Mouse (Mus musculus) C2C12 (cell line): Measurements from ENCODE around the gene Rpl7l1. TPM values are rescaled to one million over a fixed set of nuclear protein-coding genes. Genes with fewer than 3 reads are reported as not detected.
A peak's percentile ranks its signal among the peaks of the same experiment; 100 is the strongest.

ENCODE experiments used
- H3K27me3 ChIP-seq: one replicate; pipeline ENCODE4 v1.6.1; 2011; ENCODE audit not compliant: control insufficient read depth, insufficient read depth, insufficient read length
- H3K36me3 ChIP-seq: one replicate; pipeline ENCODE4 v1.6.1; 2011; ENCODE audit not compliant: control insufficient read depth, insufficient read depth
- H3K4me3 ChIP-seq: one replicate; pipeline ENCODE4 v1.5.1; 2011; ENCODE audit warnings: mild to moderate bottlenecking, control low read depth; ENCODE audit not compliant: poor library complexity, insufficient read depth, severe bottlenecking
- H3K79me2 ChIP-seq: one replicate; pipeline ENCODE4 v1.6.1; 2011; ENCODE audit not compliant: control insufficient read depth, insufficient read depth
- H3K79me3 ChIP-seq: one replicate; pipeline ENCODE4 v1.6.1; 2011; ENCODE audit warnings: low read depth, control low read depth
- H3ac ChIP-seq: one replicate; pipeline ENCODE3; 2011; ENCODE audit warnings: low read depth; ENCODE audit not compliant: control insufficient read depth, insufficient read length
- CEBPB ChIP-seq: IDR thresholded peaks from one replicate; pipeline ENCODE4 v1.6.1; 2011; ENCODE audit warnings: low read depth, mild to moderate bottlenecking, control low read depth, moderate library complexity
- CTCF ChIP-seq: IDR thresholded peaks from one replicate; pipeline ENCODE4 v1.5.1; 2011; ENCODE audit not compliant: control insufficient read depth, insufficient read depth, insufficient read length
- FOSL1 ChIP-seq: IDR thresholded peaks from one replicate; pipeline ENCODE4 v1.8.0; 2011; ENCODE audit warnings: mild to moderate bottlenecking, low read length; ENCODE audit not compliant: poor library complexity, insufficient read depth, severe bottlenecking
- MAX ChIP-seq: IDR thresholded peaks from one replicate; pipeline ENCODE4 v1.6.1; 2011; ENCODE audit warnings: mild to moderate bottlenecking, control low read depth
- MYOD1 ChIP-seq: IDR thresholded peaks from one replicate; pipeline ENCODE4 v1.6.1; 2011; ENCODE audit warnings: low read depth; ENCODE audit not compliant: control insufficient read depth, insufficient read length
- MYOG ChIP-seq: IDR thresholded peaks from one replicate; pipeline ENCODE4 v1.6.1; 2011; ENCODE audit not compliant: control insufficient read depth, insufficient read length; ENCODE audit errors: extremely low read depth
- USF1 ChIP-seq: IDR thresholded peaks from one replicate; pipeline ENCODE4 v1.6.1; 2011; ENCODE audit warnings: low read depth, mild to moderate bottlenecking, control low read depth, moderate library complexity
- polyA plus RNA-seq: library from polyadenylated mRNA; unstranded; fragments of >200 nt; fragmentation: generic; extraction: Trizol; gene quantifications from one replicate; pipeline ENCODE4 v1.2.1, GENCODE M21; 2012; ENCODE audit warnings: missing spikeins

Rpl7l1 gene
- polyA plus RNA-seq, 1 experiment = 107 TPM

- no peak for TF ChIP-seq CTCF
- TF ChIP-seq USF1 = no peak
- TF ChIP-seq MAX = no peak
- no peak for TF ChIP-seq MYOG
- TF ChIP-seq FOSL1 = no peak
- TF ChIP-seq CEBPB = no peak
- no peak for TF ChIP-seq MYOD1
- Histone ChIP-seq H3K79me2 (peaks cover 44% of the 10 kb centered on the region), H3K79me3 (peaks cover 28% of the 10 kb centered on the region), H3ac (peak overlapping the region; percentile 55), H3K27me3 (no peaks in the 10 kb centered on the region), H3K36me3 (peaks cover 4% of the 10 kb centered on the region), H3K4me3 (peak overlapping the region; percentile 53)
Measured at GRCm38 (mm10) chr17:46751056-46751793, 31.2 kb downstream of the Rpl7l1 start.

- peak overlapping the region; percentile 53 for H3K4me3 ChIP-seq
- H3K79me2 ChIP-seq = peaks cover 44% of the 10 kb centered on the region
- H3K27me3 ChIP-seq = no peaks in the 10 kb centered on the region
- TF ChIP-seq MYOG (no peak), FOSL1 (no peak), USF1 (no peak), MYOD1 (no peak), CEBPB (no peak), CTCF (no peak), MAX (no peak)
- peaks cover 7% of the 10 kb centered on the region for H3K36me3 ChIP-seq
- H3K79me3 ChIP-seq = peaks cover 28% of the 10 kb centered on the region
- no peak overlapping the region for H3ac ChIP-seq
Measured at GRCm38 (mm10) chr17:46750580-46750979, 31.9 kb downstream of the Rpl7l1 start.

- Histone ChIP-seq H3K79me2 (peaks cover 44% of the 10 kb centered on the region), H3K4me3 (no peak overlapping the region), H3ac (no peak overlapping the region), H3K79me3 (peaks cover 28% of the 10 kb centered on the region), H3K36me3 (peaks cover 16% of the 10 kb centered on the region), H3K27me3 (no peaks in the 10 kb centered on the region)
- no peak for TF ChIP-seq MAX
- TF ChIP-seq USF1 = no peak
- TF ChIP-seq MYOD1 = no peak
- TF ChIP-seq CEBPB = no peak
- TF ChIP-seq CTCF = no peak
- no peak for TF ChIP-seq FOSL1
- TF ChIP-seq MYOG = no peak
Measured at GRCm38 (mm10) chr17:46749282-46749681, 33.2 kb downstream of the Rpl7l1 start.

- Histone ChIP-seq H3K4me3 (no peak overlapping the region), H3K79me3 (peaks cover 28% of the 10 kb centered on the region), H3K79me2 (peaks cover 44% of the 10 kb centered on the region), H3K36me3 (peaks cover 30% of the 10 kb centered on the region), H3ac (no peak overlapping the region), H3K27me3 (no peaks in the 10 kb centered on the region)
- TF ChIP-seq MAX (no peak), CTCF (no peak), USF1 (no peak), MYOG (no peak), MYOD1 (no peak), FOSL1 (no peak), CEBPB (no peak)
Measured at GRCm38 (mm10) chr17:46747806-46748205, 34.7 kb downstream of the Rpl7l1 start.

GRCm38 (mm10) chr17:46747234-46747633, 35.2 kb downstream of the Rpl7l1 start:
- Histone ChIP-seq H3K4me3 (no peak overlapping the region), H3ac (no peak overlapping the region), H3K79me3 (peaks cover 28% of the 10 kb centered on the region), H3K79me2 (peaks cover 44% of the 10 kb centered on the region), H3K36me3 (peaks cover 35% of the 10 kb centered on the region), H3K27me3 (no peaks in the 10 kb centered on the region)
- TF ChIP-seq MYOG (no peak), MYOD1 (no peak), MAX (no peak), FOSL1 (no peak), CTCF (no peak), USF1 (no peak), CEBPB (no peak)

- TF ChIP-seq CEBPB = no peak
- TF ChIP-seq MYOD1 = no peak
- no peak for TF ChIP-seq CTCF
- peaks cover 16% of the 10 kb centered on the region for H3K79me3 ChIP-seq
- peaks cover 31% of the 10 kb centered on the region for H3K79me2 ChIP-seq
- no peak overlapping the region for H3K4me3 ChIP-seq
- H3K36me3 ChIP-seq = peaks cover 35% of the 10 kb centered on the region
- no peak overlapping the region for H3ac ChIP-seq
- no peaks in the 10 kb centered on the region for H3K27me3 ChIP-seq
Measured at GRCm38 (mm10) chr17:46745506-46745905, 37.0 kb downstream of the Rpl7l1 start.
